Mouse (Mus musculus) CD4-positive, CD25-positive, alpha-beta regulatory T cell, adult 4 months (primary cell): ENCODE results near the gene Ptp4a2. TPM values are rescaled to one million over a fixed set of nuclear protein-coding genes. Genes with fewer than 3 reads are reported as not detected.
"Not testable (repeated sequence)": the region's sequence is repeated elsewhere in the genome, so short reads cannot be mapped to it uniquely, and the experiment has no call there.

Source experiments
- ATAC-seq: one replicate; pipeline ENCODE4 v1.8.0; 2017
- polyA plus RNA-seq, 2 experiments: library from polyadenylated mRNA; unstranded; fragments of 100-300 nt; shearing (Covaris generic); gene quantifications; one replicate each; pipeline ENCODE4 v1.2.1; 2017

The Ptp4a2 gene
- polyA plus RNA-seq, 2 experiments from 2014 or later, result 1,309 to 1,442 TPM

DNA sequence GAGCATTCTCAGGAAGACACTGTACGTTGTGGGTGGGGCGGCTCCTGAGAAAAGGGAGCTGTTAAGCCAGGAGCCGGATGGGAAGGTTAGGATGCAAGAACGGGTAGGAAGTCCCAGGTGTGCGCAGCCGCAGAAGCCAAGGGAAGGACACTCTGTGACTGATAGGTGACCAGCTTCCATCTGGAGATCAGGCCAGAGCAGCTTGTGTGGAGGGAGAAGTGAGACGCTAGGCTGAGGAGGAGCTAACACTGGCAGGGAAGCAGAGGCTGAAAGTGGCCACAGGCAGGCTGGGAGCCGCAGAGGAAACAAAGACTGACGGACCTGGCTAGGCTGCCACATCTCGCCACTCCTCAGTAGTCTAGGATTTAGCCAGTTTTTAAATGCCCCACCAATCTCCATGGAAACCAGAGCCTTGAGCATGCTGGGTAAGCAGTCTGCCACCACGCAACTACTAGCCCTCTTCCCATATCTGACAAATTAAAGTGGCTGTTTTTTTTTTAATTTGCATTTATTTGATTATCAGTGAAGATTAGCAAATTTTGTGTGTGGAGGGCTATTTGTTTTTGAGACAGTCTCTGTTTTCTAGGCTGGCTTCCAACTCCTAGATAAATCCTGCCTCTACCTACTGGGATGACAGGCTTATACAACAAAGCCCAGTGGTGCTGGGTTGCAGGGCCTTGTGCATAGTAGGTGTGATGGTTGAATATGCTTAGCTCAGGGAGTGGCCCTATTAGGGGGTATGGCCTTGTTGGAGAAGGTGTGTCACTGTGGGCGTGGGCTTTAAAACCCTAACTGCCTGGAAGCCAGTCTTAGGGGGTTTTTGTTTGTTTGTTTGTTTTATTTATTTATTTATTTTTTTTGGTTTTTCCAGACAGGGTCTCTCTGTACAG lies 73.3 kb downstream of the Ptp4a2 start:
- no peak for ATAC-seq

DNA sequence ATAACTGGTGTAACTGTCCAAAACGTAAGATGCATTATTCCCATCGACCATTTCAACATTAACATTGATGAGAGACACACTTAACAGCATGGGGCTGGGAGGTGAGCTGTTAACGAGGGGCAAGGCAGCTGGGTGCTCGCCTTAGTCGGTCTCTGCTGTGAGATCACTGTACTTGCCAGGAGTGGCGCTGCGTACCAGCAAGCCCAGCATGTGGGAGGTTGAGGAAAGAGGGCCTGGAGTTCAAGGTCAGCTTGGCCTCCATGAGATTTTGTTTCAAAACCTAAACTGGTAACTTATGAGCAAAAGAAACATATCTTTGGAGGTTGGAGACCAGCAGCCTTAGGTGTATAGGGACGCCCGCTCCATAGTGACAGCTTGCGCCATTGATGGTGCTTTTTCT lies 78.6 kb downstream of the Ptp4a2 start:
- no peak for ATAC-seq

DNA sequence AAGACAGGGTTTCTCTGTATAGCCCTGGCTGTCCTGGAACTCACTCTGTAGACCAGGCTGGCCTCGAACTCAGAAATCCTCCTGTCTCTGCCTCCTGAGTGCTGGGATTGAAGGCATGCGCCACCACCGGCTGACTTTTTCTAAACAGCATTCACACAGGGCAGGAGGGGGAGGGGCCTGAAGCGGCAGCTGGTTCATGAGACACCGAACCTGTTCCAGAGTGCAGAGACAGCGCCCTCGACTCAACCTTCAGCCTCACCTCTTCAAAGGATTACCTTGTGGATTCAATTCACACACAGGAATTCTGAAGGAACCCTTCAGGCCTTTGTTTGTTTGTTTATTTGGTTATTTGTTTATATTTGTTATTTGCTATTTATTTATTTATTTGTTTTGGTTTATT lies 79.1 kb downstream of the Ptp4a2 start:
- no peak for ATAC-seq

DNA sequence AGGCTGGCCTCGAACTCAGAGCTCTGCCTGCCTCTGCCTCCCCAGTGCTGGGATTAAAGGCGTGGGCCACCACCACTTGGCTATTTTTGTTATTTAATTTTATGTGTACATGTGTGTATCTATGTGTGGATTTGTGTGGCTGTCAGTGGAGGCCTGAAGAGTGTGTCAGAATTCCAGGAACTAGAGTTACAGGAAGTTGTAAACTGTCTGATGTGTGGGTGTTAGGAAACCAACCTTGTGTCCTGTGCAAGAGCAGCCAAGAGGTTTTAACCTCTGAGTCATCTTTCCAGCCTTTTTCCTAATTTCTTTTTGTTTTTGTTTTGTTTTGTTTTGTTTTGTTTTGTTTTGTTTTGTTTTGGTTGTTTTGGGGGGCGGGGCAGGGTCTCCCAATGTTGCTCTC lies 83.8 kb downstream of the Ptp4a2 start:
- no peak for ATAC-seq

DNA sequence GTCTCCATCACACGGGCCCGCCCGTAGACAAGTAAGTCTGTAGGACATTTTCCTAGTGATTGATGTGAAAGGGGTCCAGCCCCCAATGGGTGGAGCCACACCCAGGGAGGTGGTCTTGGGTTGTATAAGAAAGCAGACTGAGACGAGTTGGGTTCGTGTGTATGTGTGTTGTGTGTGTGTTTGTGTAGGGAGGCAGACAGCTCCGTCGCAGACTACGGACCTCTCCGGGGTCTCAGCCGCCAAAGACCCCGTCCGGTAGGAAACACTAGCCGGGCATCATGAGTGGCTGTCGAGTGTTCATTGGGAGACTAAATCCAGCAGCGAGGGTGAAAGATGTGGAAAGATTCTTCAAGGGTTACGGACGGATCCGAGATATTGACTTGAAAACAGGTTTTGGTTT lies 87.8 kb downstream of the Ptp4a2 start:
- not testable (repeated sequence) for ATAC-seq

Other genes starting within 250 kb of the Ptp4a2 start
- 1,000 to 10,000 TPM; 1,549 to 2,173 TPM for gene Lck, start 237.6 kb upstream of the Ptp4a2 start, polyA plus RNA-seq
- under 1 TPM in 1 of 2 experiments, not detected in 1; 0.86 TPM for gene Fam167b, start 232.7 kb upstream of the Ptp4a2 start, polyA plus RNA-seq
- gene Eif3i, start 210.6 kb upstream of the Ptp4a2 start, polyA plus RNA-seq, result 100 to 1,000 TPM; 337 to 353 TPM
- 100 to 1,000 TPM; 254 to 306 TPM for gene Tmem234, start 210.6 kb upstream of the Ptp4a2 start, polyA plus RNA-seq
- 1 to 10 TPM; 3.9 to 7.0 TPM for gene Dcdc2b, start 197.0 kb upstream of the Ptp4a2 start, polyA plus RNA-seq
- 10 to 100 TPM; 48.4 to 68.7 TPM for gene Iqcc, start 192.1 kb upstream of the Ptp4a2 start, polyA plus RNA-seq
- 10 to 100 TPM; 28.6 to 39.5 TPM for gene Ccdc28b, start 187.3 kb upstream of the Ptp4a2 start, polyA plus RNA-seq
- gene Txlna, start 170.2 kb upstream of the Ptp4a2 start, polyA plus RNA-seq, result 10 to 100 TPM; 19.8 to 29.3 TPM
- gene Kpna6, start 138.5 kb upstream of the Ptp4a2 start, polyA plus RNA-seq, result 10 to 100 TPM; 11.8 to 12.0 TPM
- gene Tmem39b, start 114.4 kb upstream of the Ptp4a2 start, polyA plus RNA-seq, result 10 to 100 TPM in 1 of 2 experiments, 1 to 10 TPM in 1; 8.1 to 16.8 TPM
- gene Khdrbs1, start 68.9 kb upstream of the Ptp4a2 start, polyA plus RNA-seq, result 10 to 100 TPM; 24.8 to 39.1 TPM
- gene Spocd1, start 118.0 kb downstream of the Ptp4a2 start, polyA plus RNA-seq, result not detected
- under 1 TPM in 1 of 2 experiments, not detected in 1; 0.34 TPM for gene Adgrb2, start 173.7 kb downstream of the Ptp4a2 start, polyA plus RNA-seq
- gene Col16a1, start 236.6 kb downstream of the Ptp4a2 start, polyA plus RNA-seq, result not detected